Mouse (Mus musculus) megakaryocyte, adult 5-6 weeks (primary cell): ENCODE data around the gene Hoxa1. TPM values are rescaled to one million over a fixed set of nuclear protein-coding genes. Genes with fewer than 3 reads are reported as not detected.

Source experiments
- ATAC-seq: 2 replicates; pipeline ENCODE4 v1.8.0; 2016; ENCODE audit warnings: mild to moderate bottlenecking, inconsistent platforms; ENCODE audit not compliant: poor library complexity, severe bottlenecking
- total RNA-seq, 2 experiments: library from RNA; stranded (forward) in 1 of 2; stranded (reverse) in 1 of 2; fragments of 153-499, 151-499 nt in 1 of 2; fragments of 221-1000, 200-1000 nt in 1 of 2; gene quantifications; 2 replicates each; pipeline versions ENCODE4 v1.2.3 to v1.2.4; 2015 to 2017

The Hoxa1 gene
- total RNA-seq, 2 experiments from 2014 or later = not detected

DNA sequence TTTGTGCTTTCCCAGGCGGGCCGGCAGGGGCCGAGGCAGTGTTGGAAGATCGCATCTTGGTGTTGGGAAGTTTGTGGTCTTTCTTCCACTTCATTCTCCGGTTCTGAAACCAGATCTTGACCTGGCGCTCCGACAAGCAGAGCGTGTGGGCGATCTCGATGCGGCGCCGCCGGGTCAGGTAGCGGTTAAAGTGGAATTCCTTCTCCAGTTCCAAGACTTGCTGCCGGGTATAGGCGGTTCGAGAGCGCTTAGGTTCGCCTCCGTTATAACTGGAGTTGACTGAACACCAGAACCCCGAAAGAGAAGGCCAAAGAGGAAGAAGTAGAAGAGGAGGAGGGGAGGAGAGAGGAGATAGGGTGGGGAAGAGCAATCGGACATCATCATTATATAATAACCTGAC, 32.3 kb upstream of the Hoxa1 start:
- ATAC-seq = no peak

DNA sequence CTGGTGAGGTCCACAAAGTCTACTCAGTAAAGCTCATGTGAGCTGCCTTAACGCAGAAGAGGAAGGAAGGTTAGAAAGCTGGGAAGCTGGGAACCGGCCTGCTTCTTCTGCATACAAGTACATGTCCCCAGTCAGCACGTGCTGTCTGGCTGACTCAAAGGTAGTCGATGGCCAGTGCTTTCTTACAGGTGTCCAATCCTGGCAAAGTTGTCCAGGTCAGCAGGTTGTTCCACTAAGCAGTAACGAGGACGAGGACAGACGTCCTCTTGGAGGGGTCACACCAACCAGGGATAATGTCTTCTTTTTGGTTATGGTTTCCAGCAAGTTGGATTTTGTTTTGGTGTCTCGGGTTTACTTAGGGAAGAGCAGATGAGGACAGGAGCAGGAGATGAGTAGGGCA, 31.8 kb upstream of the Hoxa1 start:
- ATAC-seq = no peak

- no peak for ATAC-seq
Measured at GRCm38 (mm10) chr6:52189172-52189591, 31.1 kb upstream of the Hoxa1 start.

GRCm38 (mm10) chr6:52186500-52186899, 28.4 kb upstream of the Hoxa1 start:
- no peak for ATAC-seq

DNA sequence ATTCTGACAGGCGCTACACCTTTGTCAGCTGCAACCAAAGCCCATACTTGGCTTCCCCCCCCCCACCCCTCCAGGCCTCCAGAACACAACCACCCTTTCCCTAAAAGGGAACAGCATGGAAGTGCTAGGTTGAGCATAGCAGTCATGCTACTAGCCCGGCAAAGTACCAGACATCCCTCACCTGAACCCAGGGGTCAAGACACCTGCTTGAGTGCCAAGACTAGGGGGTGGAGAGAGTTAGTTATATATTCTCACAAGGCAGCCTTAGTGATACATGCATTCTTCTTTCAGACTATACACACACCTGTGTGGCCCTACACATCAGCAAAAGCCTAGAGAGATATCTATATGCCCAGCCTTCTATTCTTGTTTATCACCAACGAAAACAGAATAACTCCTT, 27.7 kb upstream of the Hoxa1 start:
- ATAC-seq = no peak

- ATAC-seq = no peak
Measured at GRCm38 (mm10) chr6:52185222-52185621, 27.1 kb upstream of the Hoxa1 start.

GRCm38 (mm10) chr6:52184668-52185067, 26.6 kb upstream of the Hoxa1 start:
- ATAC-seq = no peak

DNA sequence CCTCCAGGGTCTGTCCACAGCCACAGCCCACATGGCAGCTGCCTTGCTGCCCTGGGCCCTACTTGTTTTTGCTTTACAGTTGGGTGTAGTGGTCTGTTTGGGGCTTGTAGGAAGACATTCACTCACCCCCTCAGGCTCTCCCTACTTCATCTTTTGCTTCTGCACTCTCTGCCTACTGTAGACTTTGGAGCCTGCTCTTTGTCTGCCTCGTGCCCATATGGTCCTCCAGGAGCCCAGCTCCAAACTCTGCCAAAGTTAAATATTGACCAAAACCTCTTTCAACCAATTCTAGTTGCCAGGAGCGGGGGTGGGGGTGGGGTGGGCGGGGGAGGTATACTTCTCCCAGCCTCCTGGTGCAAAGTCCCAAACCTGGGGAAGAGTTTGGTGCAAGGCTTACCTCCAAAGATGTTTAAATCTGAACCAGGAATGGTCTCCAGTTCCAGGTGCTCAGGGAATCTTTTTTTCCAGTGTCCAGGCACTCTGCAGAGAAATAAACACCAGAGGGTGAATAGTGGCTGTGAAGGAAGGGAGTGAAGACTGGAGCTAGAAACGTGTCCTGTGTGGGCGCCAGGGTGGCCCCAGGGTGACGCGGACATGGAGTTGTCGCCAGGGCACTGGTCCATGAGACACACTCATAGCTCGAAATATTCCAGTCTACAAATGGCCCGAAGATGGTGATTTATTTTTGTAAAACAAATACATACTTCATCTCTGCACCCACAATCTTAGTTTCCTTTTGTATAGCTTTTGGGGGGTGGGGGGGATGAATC, 25.4 kb upstream of the Hoxa1 start:
- no peak for ATAC-seq

DNA sequence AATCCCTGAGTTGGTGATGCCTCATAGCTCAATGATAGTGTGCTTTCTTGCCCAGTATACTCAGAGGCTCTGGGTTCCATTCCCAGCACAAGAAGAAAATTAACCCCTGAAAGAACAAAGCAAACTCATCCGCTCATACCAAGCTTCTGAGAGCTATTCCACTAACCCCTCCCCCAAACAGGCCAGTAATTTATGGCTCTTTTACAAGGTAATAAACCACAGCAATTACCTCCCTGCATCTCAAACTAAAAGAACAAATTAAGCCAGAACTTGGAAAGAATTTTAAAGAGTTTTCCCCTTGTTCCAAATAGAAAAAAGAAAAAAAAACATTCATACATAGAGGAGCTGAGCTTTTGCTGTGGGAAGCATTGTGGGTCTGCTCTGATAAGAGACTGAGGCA, 24.7 kb upstream of the Hoxa1 start:
- no peak for ATAC-seq

DNA sequence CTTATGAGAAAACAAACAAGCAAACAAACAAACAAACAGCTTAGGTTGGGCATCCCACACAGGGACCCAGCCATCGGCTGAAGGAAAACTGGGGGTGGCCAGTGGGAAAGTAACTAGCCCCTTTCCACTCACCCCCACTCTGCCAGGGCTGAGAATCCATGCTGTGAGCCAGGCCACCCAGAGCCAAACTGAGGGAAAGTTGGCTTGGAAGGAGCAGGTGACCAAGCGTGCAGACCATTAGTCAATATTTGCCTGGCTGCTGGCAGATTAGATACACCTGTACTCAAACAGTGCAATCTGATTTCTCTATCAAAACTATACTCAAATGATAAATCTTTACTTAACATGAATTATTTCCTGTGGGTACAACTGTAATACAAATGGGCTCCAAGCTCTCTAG, 23.9 kb upstream of the Hoxa1 start:
- ATAC-seq = no peak

GRCm38 (mm10) chr6:52180726-52181125, 22.6 kb upstream of the Hoxa1 start:
- ATAC-seq = no peak

GRCm38 (mm10) chr6:52180213-52180710, 22.1 kb upstream of the Hoxa1 start:
- no peak for ATAC-seq

GRCm38 (mm10) chr6:52179690-52180089, 21.6 kb upstream of the Hoxa1 start:
- ATAC-seq = no peak

GRCm38 (mm10) chr6:52178918-52179665, 21.0 kb upstream of the Hoxa1 start:
- no peak for ATAC-seq

DNA sequence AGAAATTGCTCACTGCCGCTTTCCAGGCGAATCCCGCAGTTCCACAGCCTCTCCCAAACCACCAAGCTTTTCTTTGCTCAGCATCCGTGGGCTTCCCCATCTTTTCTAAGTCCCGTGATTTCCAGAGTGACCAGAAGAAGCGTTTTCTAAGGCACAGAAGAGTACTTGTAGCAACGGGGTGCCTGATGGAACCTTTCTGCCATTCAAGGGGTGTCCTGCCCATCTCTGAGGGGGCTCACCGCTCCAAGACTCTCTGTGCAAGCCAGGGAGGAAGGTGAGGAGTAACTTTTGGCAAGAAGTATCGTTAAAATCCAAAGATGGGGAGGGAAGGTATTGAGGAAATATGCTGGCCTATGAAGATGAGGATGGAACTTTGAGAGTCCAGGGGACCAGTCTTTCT, 19.7 kb upstream of the Hoxa1 start:
- ATAC-seq = no peak

- ATAC-seq = no peak
Measured at GRCm38 (mm10) chr6:52177061-52177735, 19.1 kb upstream of the Hoxa1 start, which contains the start of gene 5730596B20Rik. 5730596B20Rik (plus strand) TSS chr6:52177498.

- ATAC-seq = no peak
Measured at GRCm38 (mm10) chr6:52176391-52176790, 18.3 kb upstream of the Hoxa1 start.

GRCm38 (mm10) chr6:52175864-52176263, 17.7 kb upstream of the Hoxa1 start:
- no peak for ATAC-seq

DNA sequence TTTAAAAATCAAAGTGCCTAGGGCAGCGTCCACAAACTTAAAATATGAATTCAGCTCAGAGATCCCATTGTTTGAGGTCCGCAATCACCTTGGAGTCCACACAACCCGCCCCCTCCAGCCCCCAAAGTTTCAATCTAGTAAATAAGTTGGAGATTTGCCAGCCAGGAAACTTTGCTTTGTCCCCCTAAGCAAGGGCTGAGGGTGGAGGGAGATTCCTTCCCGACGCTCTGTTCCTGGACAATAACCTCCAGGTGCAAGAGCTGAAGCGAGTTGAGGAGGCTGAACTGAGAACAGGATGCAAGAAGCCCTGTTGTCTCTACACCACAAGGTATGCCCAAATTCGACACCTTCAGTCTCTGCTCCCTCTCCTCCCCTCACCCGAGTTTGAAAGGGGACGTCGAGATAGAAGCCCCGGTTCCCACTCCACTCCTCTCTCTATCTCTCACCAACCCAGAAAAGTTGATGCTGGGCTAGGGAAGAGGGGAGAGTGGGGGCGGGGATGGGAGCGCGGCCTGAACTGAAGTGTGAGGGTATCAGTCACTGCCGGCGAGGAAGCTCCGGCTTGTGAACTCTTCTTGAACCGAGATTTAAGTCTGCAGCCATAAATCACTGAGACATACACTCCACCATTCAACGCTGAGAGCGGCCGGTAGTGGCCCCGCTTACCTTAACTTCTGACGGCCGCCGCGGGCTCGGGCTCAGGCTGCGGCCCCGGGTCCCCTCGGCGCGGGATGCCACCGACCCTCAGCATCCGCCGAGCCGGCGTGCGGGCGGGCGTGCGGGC, 17.0 kb upstream of the Hoxa1 start:
- no peak for ATAC-seq

DNA sequence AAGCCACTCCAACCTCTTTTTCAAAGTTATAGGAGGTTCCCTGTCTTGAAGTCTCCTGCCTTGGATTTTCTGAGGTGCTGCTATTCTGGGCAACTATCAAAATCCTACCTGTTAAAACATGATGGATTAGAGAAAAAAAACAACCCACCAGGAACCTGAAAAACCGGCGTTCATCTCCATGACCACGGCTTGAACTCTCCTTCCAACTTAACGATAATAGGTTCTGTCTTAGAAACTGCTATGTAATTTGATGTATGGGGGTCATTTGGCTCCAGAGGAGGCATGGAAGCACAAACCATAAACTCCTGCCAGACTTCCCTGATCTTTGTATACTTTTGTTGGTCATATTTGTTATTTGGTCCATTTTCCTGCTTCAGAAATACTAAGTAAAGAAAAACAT, 15.5 kb upstream of the Hoxa1 start:
- ATAC-seq = no peak

DNA sequence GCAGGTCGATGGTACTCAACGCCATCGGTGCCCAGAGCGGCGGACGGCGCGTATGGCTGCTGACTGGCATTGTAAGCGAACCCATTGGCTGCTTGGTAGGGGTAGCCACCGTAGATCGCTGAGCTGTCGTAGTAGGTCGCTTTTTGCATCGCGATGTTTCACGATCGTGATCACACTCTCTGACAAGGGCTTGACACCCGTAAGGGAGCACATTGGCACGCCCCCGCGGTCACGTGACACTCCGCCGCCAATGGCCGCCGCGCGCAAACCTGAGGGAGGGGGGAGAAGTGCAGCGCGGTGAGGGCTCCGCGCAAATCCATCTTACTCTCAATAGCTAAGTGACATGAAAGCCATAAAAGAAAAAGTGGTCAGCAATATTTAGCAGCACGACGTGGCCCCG, 14.4 kb upstream of the Hoxa1 start:
- no peak for ATAC-seq
